Mouse (Mus musculus): ENCODE data around the gene Ttc27.

- no peak for TF ChIP-seq CTCF (IDR thresholded peaks at IDR 0.05)
- no peak for TF ChIP-seq EP300 (IDR thresholded peaks at IDR 0.05)
Measured at GRCm38 (mm10) chr17:74751026-74751425, 33.5 kb downstream of the Ttc27 start.

Measured in lung, postnatal 0 days (tissue).